Mouse (Mus musculus): Measurements from ENCODE around the gene Nfe2l3.
"Not testable (repeated sequence)": the region's sequence is repeated elsewhere in the genome, so short reads cannot be mapped to it uniquely, and the experiment has no call there.

Nfe2l3 gene

DNA sequence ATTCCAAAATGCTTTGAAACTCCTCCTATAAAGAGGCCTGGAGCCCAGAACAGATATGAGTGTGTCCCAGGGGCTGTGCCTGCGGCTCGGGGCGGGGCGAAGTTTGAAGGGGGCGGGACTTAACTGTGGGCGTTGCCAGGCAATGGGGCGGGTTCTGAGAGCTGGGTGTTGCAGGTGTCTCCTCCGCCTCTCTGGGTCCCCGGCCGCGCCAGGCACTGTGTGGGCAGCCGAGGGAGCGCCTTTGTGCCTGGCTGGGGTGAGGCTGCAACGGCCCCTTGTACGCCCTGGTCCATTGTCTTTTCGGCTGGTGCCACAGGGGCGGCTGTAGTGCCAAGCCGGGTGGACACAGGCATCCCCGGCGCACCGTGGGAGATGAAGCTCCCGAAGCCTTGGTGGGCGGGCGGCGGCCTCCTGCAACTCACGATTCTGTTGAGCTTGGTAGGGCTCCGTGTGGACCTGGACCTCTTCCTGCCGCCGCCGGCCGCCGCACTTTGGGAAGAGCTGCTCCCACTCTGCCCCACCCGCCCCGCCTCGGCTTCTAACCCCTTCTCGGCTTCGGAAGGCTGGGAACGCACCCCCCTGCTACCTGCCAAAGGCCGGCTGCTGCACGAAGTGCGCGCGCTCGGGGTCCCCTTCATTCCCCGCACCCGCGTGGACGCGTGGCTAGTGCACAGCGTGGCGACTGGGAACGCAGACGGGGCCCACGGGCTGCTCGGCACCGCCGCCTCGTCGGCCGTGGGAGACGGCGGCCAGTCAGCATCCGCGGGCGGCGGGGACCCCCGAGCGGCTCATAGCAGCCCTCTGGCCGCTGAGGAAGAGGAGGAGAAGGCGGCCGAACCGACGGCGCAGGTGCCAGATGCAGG, at the start of gene Nfe2l3:
TSS of gene Nfe2l3 (plus strand) at position 136 of the 863 bp plus-strand sequence.
- in situ Hi-C loops (cut with MseI, MboI), result no loop called here

DNA sequence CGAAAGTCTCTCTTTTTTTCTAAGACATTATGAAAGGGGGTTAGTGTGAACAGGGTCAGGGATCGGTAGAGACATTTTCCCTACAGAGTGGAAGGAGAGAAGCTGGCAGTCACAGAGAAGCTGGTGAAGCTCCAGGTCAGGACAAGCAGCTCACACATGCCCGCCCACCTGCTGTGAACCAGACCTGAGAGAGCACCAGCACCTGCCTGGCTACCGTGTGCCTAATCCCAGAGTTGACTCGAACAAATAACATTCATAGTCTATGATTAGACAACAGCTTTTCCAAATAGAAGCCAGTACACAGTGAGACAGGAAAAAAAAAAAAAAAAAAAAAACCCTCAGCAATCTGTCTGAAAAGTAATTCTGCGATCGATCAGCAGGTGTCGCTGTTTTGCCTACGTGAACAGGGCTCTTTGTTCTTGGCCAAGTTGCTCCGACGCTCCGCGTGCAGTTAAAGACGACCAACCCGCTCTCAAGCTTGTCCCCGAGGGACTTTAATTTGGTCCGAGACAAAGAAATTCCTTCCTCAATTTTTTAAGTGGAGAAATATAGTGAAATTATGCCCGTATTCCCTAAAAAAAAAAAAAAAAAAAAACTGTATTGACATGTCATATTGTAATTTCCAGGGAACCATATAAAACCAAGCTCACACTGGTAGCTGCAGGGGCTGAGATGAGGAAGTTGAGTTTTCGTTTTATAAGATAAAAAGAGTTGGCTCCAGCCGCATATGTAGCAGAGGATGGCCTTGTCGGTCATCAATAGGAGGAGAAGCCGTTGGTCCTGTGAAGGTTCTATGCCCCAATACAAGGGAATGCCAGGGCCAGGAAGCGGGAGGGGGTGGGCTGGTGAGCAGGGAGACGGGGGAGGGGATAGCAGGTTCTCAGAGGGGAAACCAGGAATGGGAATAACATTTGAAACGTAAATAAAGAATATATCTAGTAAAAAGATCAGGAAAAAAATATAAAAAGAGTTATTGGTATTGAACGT, 48.4 kb upstream of the Nfe2l3 start:
- in situ Hi-C loops (cut with MseI, MboI), result loop anchor here (10.0 kb wide), 1 partner anchor 61 kb away; no protein-coding TSS in a partner anchor

- in situ Hi-C loops (cut with MseI, MboI), result no loop called here
Measured at GRCm38 (mm10) chr6:51390505-51390904, 42.0 kb upstream of the Nfe2l3 start.

- in situ Hi-C loops (cut with MseI, MboI), result no loop called here
Measured at GRCm38 (mm10) chr6:51391816-51392490, 40.5 kb upstream of the Nfe2l3 start.

GRCm38 (mm10) chr6:51393341-51394128, 38.9 kb upstream of the Nfe2l3 start:
- in situ Hi-C loops (cut with MseI, MboI), result no loop called here

GRCm38 (mm10) chr6:51394367-51394766, 38.1 kb upstream of the Nfe2l3 start:
- in situ Hi-C loops (cut with MseI, MboI), result not testable (repeated sequence)

DNA sequence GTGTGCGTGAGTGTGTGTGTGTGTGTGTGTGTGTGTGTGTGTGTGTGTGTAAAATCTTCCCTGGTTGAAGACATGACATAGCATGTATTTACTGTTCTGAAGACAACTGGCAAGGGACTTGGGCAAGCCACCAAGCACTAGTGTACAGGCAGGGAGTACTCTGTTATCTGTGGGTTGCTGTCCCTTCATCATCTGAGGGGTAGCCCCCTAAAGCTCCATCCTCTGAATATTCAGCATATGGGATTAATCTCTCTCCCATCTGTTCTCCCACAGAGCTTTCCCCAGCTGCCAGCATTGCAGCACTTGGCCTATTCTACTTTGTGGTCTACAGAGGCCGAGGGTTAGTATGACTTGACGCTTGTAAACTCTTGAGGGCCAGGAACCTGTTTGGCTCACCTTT, 37.5 kb upstream of the Nfe2l3 start:
- in situ Hi-C loops (cut with MseI, MboI), result not testable (repeated sequence)

DNA sequence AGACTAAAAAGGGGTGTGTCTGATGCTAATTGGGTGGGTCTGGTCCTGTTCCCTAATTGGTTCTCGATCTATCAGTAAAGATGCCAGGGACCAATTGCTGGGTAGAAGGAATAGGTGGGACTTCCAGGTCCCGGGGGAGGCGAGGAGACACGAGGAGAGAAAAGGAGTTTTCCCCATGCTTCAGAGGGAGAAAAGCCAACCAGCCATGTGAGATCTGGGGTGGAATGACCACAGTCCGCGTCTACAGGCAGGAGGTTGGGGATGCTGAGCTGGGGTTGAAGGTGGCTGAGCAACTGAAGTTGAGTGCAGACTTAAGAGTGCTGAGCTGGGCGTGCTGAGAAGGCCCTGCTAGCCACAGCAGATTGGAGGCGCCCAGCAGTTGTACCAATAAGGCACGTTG, 37.0 kb upstream of the Nfe2l3 start:
- in situ Hi-C loops (cut with MseI, MboI), result no loop called here

DNA sequence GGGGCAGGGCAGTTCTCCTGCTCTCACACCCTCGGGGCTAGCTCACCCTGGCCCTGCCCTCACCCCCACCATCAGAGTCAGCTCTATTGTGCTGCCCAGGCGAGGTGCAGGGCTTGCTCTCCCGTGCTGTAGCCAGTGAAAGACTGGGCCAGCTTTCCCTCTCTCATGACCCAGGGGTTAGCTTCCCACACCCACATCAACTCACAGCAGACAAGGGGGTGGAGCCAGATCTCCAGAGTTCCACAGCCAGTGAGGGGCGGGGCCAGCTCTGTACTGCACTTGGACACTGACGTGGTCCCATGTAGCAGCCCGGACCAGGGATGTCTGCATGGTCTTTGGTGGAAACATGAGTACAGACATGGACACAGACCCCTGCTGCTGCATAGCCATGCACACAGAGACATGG, 33.4 kb upstream of the Nfe2l3 start:
- in situ Hi-C loops (cut with MseI, MboI), result no loop called here

GRCm38 (mm10) chr6:51401294-51401693, 31.2 kb upstream of the Nfe2l3 start:
- in situ Hi-C loops (cut with MseI, MboI), result no loop called here

GRCm38 (mm10) chr6:51403598-51403997, 28.9 kb upstream of the Nfe2l3 start:
- in situ Hi-C loops (cut with MseI, MboI), result no loop called here

GRCm38 (mm10) chr6:51404502-51404901, 28.0 kb upstream of the Nfe2l3 start:
- in situ Hi-C loops (cut with MseI, MboI), result no loop called here

GRCm38 (mm10) chr6:51416433-51416832, 16.0 kb upstream of the Nfe2l3 start:
- in situ Hi-C loops (cut with MseI, MboI), result no loop called here

- in situ Hi-C loops (cut with MseI, MboI), result no loop called here
Measured at GRCm38 (mm10) chr6:51417306-51417936, 15.0 kb upstream of the Nfe2l3 start.

DNA sequence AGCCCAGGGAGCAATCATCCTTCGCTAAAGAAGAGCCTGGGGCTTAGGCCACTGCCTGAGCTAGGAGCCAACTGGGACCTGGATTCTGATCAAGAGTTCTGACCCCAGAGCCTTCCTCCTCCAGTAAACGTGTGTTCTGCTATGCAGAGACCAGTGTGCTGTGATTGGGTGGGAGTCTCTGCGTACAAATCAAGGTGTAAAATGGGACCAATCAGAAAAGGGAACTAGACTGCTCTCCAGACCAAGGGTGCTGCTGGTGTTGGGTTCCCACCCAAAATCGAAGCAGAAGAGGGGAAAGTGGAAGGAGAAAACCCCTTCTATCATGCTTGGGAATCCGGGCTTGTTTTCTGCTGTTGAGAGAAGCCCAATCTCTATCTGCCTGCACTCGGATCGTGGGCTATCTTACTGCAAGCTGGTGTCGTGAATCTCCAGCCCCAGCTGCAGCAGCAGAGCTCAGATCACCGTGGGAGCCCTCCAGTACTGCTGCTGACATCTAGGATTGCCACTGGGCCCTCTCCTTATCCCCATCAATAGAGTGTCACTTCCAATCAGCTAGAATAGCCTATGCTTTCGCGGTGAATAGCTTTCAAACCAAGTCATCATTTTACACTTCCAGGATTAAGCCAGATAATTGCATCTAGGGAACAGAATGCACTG, 8.9 kb upstream of the Nfe2l3 start:
- in situ Hi-C loops (cut with MseI, MboI), result no loop called here

DNA sequence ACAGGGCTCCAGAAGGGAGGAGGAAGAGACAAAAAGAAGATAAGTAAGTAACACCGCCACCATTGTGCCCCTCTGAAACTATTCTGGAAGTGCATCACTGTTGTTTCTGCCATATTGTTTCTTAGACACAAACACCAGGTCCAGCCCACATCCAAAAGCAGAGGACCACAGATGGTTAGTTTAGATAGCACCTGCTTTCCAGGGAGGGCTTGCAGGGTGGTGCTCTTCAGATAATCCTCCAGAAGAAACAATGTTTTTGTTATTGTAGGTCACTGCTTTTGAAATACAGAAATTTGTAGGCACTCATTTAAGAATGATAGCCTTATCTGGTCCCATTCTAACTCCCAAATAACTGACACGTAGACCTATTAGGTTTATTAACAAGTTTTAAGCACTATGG, 7.9 kb upstream of the Nfe2l3 start:
- in situ Hi-C loops (cut with MseI, MboI), result no loop called here

- in situ Hi-C loops (cut with MseI, MboI), result no loop called here
Measured at GRCm38 (mm10) chr6:51434270-51434669, 1.8 kb downstream of the Nfe2l3 start.

DNA sequence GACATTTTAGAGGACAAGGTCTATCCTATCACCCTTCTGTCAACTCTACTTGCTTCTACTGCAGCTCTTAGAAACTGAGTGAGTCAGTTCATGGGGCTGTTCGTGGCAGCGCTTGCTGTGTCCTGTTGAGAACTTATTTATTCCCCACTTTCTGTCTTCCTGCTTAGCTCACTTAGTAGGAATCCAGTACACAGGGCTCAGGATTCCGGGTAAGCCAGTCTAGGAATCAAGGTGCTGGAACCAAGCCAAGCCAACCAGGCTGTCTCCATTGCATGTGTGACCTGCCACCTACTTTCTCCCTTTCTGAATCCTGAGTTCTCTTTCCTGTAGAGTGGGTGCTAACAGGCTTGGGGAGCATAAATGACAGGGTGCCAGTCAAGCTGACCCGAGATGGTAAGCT, 5.2 kb downstream of the Nfe2l3 start:
- in situ Hi-C loops (cut with MseI, MboI), result no loop called here

DNA sequence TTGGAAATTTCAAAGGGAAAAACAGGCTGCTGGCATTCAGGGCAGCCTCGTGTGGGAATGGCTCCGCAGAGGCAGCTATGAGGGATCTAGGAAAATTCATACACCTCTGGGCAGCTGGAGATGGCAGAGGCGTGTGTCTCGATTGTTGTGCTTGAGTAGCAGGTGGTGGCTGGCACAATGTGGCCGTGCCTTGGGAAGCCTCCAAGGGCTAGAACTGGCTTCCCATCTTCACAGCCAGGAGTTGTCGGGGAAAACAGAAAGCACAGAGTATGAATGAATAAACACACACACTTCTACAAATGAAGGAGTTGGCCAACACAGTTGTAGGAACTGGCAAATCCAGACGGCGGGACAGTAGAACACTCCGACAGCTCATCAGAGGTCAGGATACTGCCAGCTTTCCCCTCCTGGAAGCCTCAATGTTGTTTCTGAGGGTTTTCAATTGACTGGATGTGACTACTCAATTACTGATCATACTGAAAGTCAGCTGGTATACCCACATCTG, 6.4 kb downstream of the Nfe2l3 start:
- in situ Hi-C loops (cut with MseI, MboI), result no loop called here
